Comparison of ENCODE assay signal across 9 mouse cellular contexts in genomic region chr7:141061269-141061692, GRCm38 (mm10). TPM values are rescaled to one million over a fixed set of nuclear protein-coding genes. Genes with fewer than 3 reads are reported as not detected.
DNase-seq lines count a peak whose midpoint lies in the region; ATAC-seq and TF ChIP-seq lines count a peak whose summit lies in the region.
"Had no signal": no experiment of that assay in that cellular context is flagged by ENCODE, and none has a peak within 500 bp of the region (broad histone marks: within the 10 kb centered on the region; RNA-seq: fewer than 3 reads in every experiment).

No protein-coding gene starts in this region.

- H3K27me3 ChIP-seq in heart, embryonic 14.5 days (ENCODE audit: control insufficient read depth, insufficient read depth, low read length): peaks cover 64% of the 10 kb centered on the region
- H3K27me3 ChIP-seq in CH12.LX (replicated peaks): peaks cover 82% of the 10 kb centered on the region
- no peaks in the 10 kb centered on the region for H3K27me3 ChIP-seq in embryonic facial prominence, embryonic 13.5 days
- H3K27me3 ChIP-seq in limb, embryonic 14.5 days (ENCODE audit: control insufficient read depth, insufficient read depth, low read length): no peaks in the 10 kb centered on the region
- no peaks in the 10 kb centered on the region for H3K27me3 ChIP-seq in stomach, embryonic 14.5 days (ENCODE audit: control insufficient read depth, insufficient read depth, low read length)

- H3K4me2 ChIP-seq in heart, embryonic 14.5 days (ENCODE audit: low read length): peak overlapping the region; percentile 96
- peak overlapping the region; percentile 92 for H3K4me2 ChIP-seq in CH12.LX (ENCODE audit: insufficient read depth, low read depth, poor library complexity, severe bottlenecking)
- peak overlapping the region; percentile 94 for H3K4me2 ChIP-seq in embryonic facial prominence, embryonic 13.5 days
- peak overlapping the region; percentile 88 for H3K4me2 ChIP-seq in limb, embryonic 14.5 days (replicated peaks; ENCODE audit: low read depth, low read length, severe bottlenecking)
- H3K4me2 ChIP-seq in stomach, embryonic 14.5 days (replicated peaks; ENCODE audit: low read depth, low read length): peak overlapping the region; percentile 98

- TF ChIP-seq EP300 in CH12.LX (IDR thresholded peaks at IDR 0.05; ENCODE audit: low read length): no peak

- dilution Hi-C loops in CH12.LX (cut with MboI; ENCODE audit: extremely low pct_ligation_motif_present, extremely low pct_unique_long_range_greater_than_20kb, low sequenced_read_pairs): no loop called here

- no peak for DNase-seq in heart, adult 11 months
- DNase-seq in CH12.LX (ENCODE audit: extremely low read depth): no peak
- DNase-seq in limb, embryonic 14.5 days (ENCODE audit: low spot score): no peak
- no peak for DNase-seq in frontal cortex, postnatal 25 days (ENCODE audit: low spot score in 2 of 2)
- no peak for DNase-seq in spleen, adult 12 weeks (ENCODE audit: low spot score)

- no peaks in the 10 kb centered on the region for H3K9me3 ChIP-seq in heart, embryonic 14.5 days (ENCODE audit: control insufficient read depth, low read length)
- H3K9me3 ChIP-seq in CH12.LX (replicated peaks; ENCODE audit: low read length): peaks cover 10% of the 10 kb centered on the region
- H3K9me3 ChIP-seq in embryonic facial prominence, embryonic 13.5 days: no peaks in the 10 kb centered on the region
- no peaks in the 10 kb centered on the region for H3K9me3 ChIP-seq in limb, embryonic 14.5 days (ENCODE audit: control insufficient read depth, low read length)
- H3K9me3 ChIP-seq in stomach, embryonic 14.5 days (ENCODE audit: control insufficient read depth, low read depth, low read length): no peaks in the 10 kb centered on the region

- WGBS in heart, embryonic 14.5 days: 2% methylated on average over 37 of the region's 37 CpGs
- WGBS in embryonic facial prominence, embryonic 13.5 days: under 1% methylated on average over 37 of the region's 37 CpGs
- 1% methylated on average over 24 of the region's 37 CpGs for WGBS in limb, embryonic 14.5 days
- WGBS in stomach, embryonic 14.5 days: under 1% methylated on average over 37 of the region's 37 CpGs

- ATAC-seq in heart, embryonic 14.5 days (ENCODE audit: insufficient number of reproducible peaks, insufficient read depth, low FRiP score, low read depth): no peak
- peak; percentile 43 for ATAC-seq in embryonic facial prominence, embryonic 13.5 days (ENCODE audit: insufficient number of reproducible peaks, insufficient read depth, low FRiP score, low TSS enrichment, low read depth)
- peak; percentile 39; the same call in 1 of the 2 replicates for ATAC-seq in limb, embryonic 14.5 days (ENCODE audit: low FRiP score, low read depth)
- peak; percentile 39; the same call in 1 of the 2 replicates for ATAC-seq in stomach, embryonic 14.5 days (ENCODE audit: insufficient number of reproducible peaks, insufficient read depth, low FRiP score, low read depth)

- H3K79me2 ChIP-seq in CH12.LX (replicated peaks; ENCODE audit: control insufficient read depth, extremely low read depth, insufficient read depth, poor library complexity, severe bottlenecking): no peaks in the 10 kb centered on the region

- H3K9ac ChIP-seq in heart, embryonic 14.5 days (ENCODE audit: low read length): peak overlapping the region; percentile 63
- peak overlapping the region; percentile 38 for H3K9ac ChIP-seq in CH12.LX (ENCODE audit: insufficient read depth, low read depth)
- peak overlapping the region; percentile 91 for H3K9ac ChIP-seq in embryonic facial prominence, embryonic 13.5 days
- H3K9ac ChIP-seq in limb, embryonic 14.5 days (ENCODE audit: low read depth, low read length, severe bottlenecking): peak overlapping the region; percentile 87
- H3K9ac ChIP-seq in stomach, embryonic 14.5 days (replicated peaks; ENCODE audit: low read depth, low read length): peak overlapping the region; percentile 80

- peaks cover 2 to 8% of the 10 kb centered on the region in 2 experiments; a peak in 1 of 4 replicates for H3K4me1 ChIP-seq in heart, embryonic 14.5 days (ENCODE audit: control insufficient read depth in 2 of 2, insufficient read depth in 2 of 2, low read length in 2 of 2)
- peaks cover 21 to 40% of the 10 kb centered on the region in 2 experiments for H3K4me1 ChIP-seq in CH12.LX (ENCODE audit: control insufficient read depth in 1 of 2, insufficient read depth in 2 of 2)
- peaks cover 18% of the 10 kb centered on the region for H3K4me1 ChIP-seq in embryonic facial prominence, embryonic 13.5 days
- H3K4me1 ChIP-seq in limb, embryonic 14.5 days (ENCODE audit: control insufficient read depth, insufficient read depth, low read length): peaks cover 3% of the 10 kb centered on the region
- H3K4me1 ChIP-seq in stomach, embryonic 14.5 days (ENCODE audit: control insufficient read depth, insufficient read depth, low read length): peaks cover 10% of the 10 kb centered on the region; the same call in 1 of the 2 replicates

- TF ChIP-seq RAD21 in CH12.LX (IDR thresholded peaks at IDR 0.05; ENCODE audit: low read depth, low read length): no peak

- no peaks in the 10 kb centered on the region for H3K36me3 ChIP-seq in heart, embryonic 14.5 days (ENCODE audit: control insufficient read depth, insufficient read depth, low read length)
- no peaks in the 10 kb centered on the region for H3K36me3 ChIP-seq in CH12.LX (replicated peaks in 1 of 2; ENCODE audit: control insufficient read depth in 1 of 2, insufficient read depth in 1 of 2, low read length in 1 of 2)
- H3K36me3 ChIP-seq in embryonic facial prominence, embryonic 13.5 days: peaks cover 34% of the 10 kb centered on the region
- peaks cover 32% of the 10 kb centered on the region for H3K36me3 ChIP-seq in limb, embryonic 14.5 days (ENCODE audit: control insufficient read depth, insufficient read depth, low read length)
- peaks cover 15% of the 10 kb centered on the region for H3K36me3 ChIP-seq in stomach, embryonic 14.5 days (ENCODE audit: control insufficient read depth, insufficient read depth, low read length)

- TF ChIP-seq CTCF in CH12.LX (conservative IDR thresholded peaks at IDR 0.05 in 1 of 2, IDR thresholded peaks at IDR 0.05 in 1 of 2; ENCODE audit: low read depth in 2 of 2, low read length in 2 of 2): no peak

- in situ Hi-C loops in CH12.LX (cut with MboI; ENCODE audit: low pct_ligation_motif_present, low pct_unique_long_range_greater_than_20kb, low sequenced_read_pairs): no loop called here

- no peak for TF ChIP-seq POLR2A in CH12.LX (IDR thresholded peaks at IDR 0.05; ENCODE audit: low read depth, low read length)
- TF ChIP-seq POLR2A in limb, embryonic 14.5 days (IDR thresholded peaks at IDR 0.05; ENCODE audit: borderline replicate concordance, extremely low read depth, insufficient read depth, insufficient read length): no peak

- peak overlapping the region; percentile 44 to 57 for H3K4me3 ChIP-seq in heart, embryonic 14.5 days (ENCODE audit: control insufficient read depth in 1 of 2, insufficient read depth in 1 of 2, low read depth in 1 of 2, low read length in 2 of 2)
- H3K4me3 ChIP-seq in CH12.LX (replicated peaks in 1 of 3; ENCODE audit: low read depth in 2 of 3, low read length in 2 of 3, poor library complexity in 1 of 3): peak overlapping the region; percentile 12 to 65 (median 21)
- H3K4me3 ChIP-seq in embryonic facial prominence, embryonic 13.5 days: peak overlapping the region; percentile 82
- peak overlapping the region; percentile 82 for H3K4me3 ChIP-seq in limb, embryonic 14.5 days (replicated peaks; ENCODE audit: low read length)
- H3K4me3 ChIP-seq in stomach, embryonic 14.5 days (ENCODE audit: low read depth, low read length): peak overlapping the region; percentile 73

- H3K27ac ChIP-seq in heart, embryonic 14.5 days (replicated peaks in 1 of 2; ENCODE audit: control insufficient read depth in 1 of 2, insufficient read depth in 1 of 2, low read depth in 2 of 2, low read length in 2 of 2): no peak overlapping the region
- H3K27ac ChIP-seq in CH12.LX (ENCODE audit: insufficient read depth, low read depth): no peak overlapping the region
- H3K27ac ChIP-seq in embryonic facial prominence, embryonic 13.5 days: peak overlapping the region; percentile 39; the same call in 1 of the 2 replicates
- H3K27ac ChIP-seq in limb, embryonic 14.5 days (replicated peaks; ENCODE audit: low read depth, low read length): peak overlapping the region; percentile 19; the same call in 1 of the 2 replicates
- H3K27ac ChIP-seq in stomach, embryonic 14.5 days (ENCODE audit: low read length): 0 out of 2 replicates have a peak overlapping the region, but pooled peaks have one; percentile 27

RNA-seq across cellular contexts. Expression of gene B4galnt4, which starts 0.4 kb away (rescaled TPM):
- 0.27 and 0.66 TPM in 2 replicates for polyA plus RNA-seq in heart, embryonic 14.5 days (2014; fragmentation: Nextera tagmentation; extraction: Ambion mirVana)
- total RNA-seq in CH12.LX (2012; rRNA removed) (11.2 and 13.1 TPM in 2 replicates), CH12.LX (2014; rRNA removed) (0.70 and 0.91 TPM in 2 replicates)
- 2.9 TPM in 2 replicates for polyA plus RNA-seq in CH12.LX (2012; ENCODE audit: insufficient read length, low read depth)
- polyA plus RNA-seq in embryonic facial prominence, embryonic 13.5 days (2015; fragmentation: Nextera tagmentation; extraction: Ambion mirVana): 26.4 and 27.4 TPM in 2 replicates
- 46.5 and 53.7 TPM in 2 replicates for polyA plus RNA-seq in limb, embryonic 14.5 days (2012; rRNA removed)
- 12.3 and 17.1 TPM in 2 replicates for polyA plus RNA-seq in limb, embryonic 14.5 days (2014; fragmentation: Nextera tagmentation; extraction: Ambion mirVana)
- polyA plus RNA-seq in stomach, embryonic 14.5 days (2014; fragmentation: Nextera tagmentation; extraction: Ambion mirVana): 8.6 and 10.3 TPM in 2 replicates

RNA-seq across cellular contexts. Expression of gene Pkp3, which starts 16.7 kb away (rescaled TPM):
- 0.23 TPM in 1 of 2 replicates, not detected in the other for polyA plus RNA-seq in heart, embryonic 14.5 days (2014; fragmentation: Nextera tagmentation; extraction: Ambion mirVana)
- total RNA-seq in CH12.LX (2012; rRNA removed): 52.8 and 63.1 TPM in 2 replicates
- total RNA-seq in CH12.LX (2014; rRNA removed): 23.9 and 25.3 TPM in 2 replicates
- 37.8 and 38.0 TPM in 2 replicates for polyA plus RNA-seq in CH12.LX (2012; ENCODE audit: insufficient read length, low read depth)
- 36.1 and 46.2 TPM in 2 replicates for polyA plus RNA-seq in embryonic facial prominence, embryonic 13.5 days (2015; fragmentation: Nextera tagmentation; extraction: Ambion mirVana)
- 37.6 and 38.8 TPM in 2 replicates for polyA plus RNA-seq in limb, embryonic 14.5 days (2012; rRNA removed)
- 62.4 and 65.9 TPM in 2 replicates for polyA plus RNA-seq in limb, embryonic 14.5 days (2014; fragmentation: Nextera tagmentation; extraction: Ambion mirVana)
- 20.2 and 21.1 TPM in 2 replicates for polyA plus RNA-seq in stomach, embryonic 14.5 days (2014; fragmentation: Nextera tagmentation; extraction: Ambion mirVana)

RNA-seq across cellular contexts. Expression of gene Gm17387, which starts 32.4 kb away (rescaled TPM):
- not detected in 2 replicates for polyA plus RNA-seq in heart, embryonic 14.5 days (2014; fragmentation: Nextera tagmentation; extraction: Ambion mirVana)
- not detected in 2 replicates for total RNA-seq in CH12.LX (2012; rRNA removed)
- total RNA-seq in CH12.LX (2014; rRNA removed): not detected in 2 replicates
- not detected in 2 replicates for polyA plus RNA-seq in CH12.LX (2012; ENCODE audit: insufficient read length, low read depth)
- not detected in 2 replicates for polyA plus RNA-seq in embryonic facial prominence, embryonic 13.5 days (2015; fragmentation: Nextera tagmentation; extraction: Ambion mirVana)
- polyA plus RNA-seq in limb, embryonic 14.5 days (2012; rRNA removed): not detected in 2 replicates
- polyA plus RNA-seq in limb, embryonic 14.5 days (2014; fragmentation: Nextera tagmentation; extraction: Ambion mirVana): not detected in 2 replicates
- not detected in 2 replicates for polyA plus RNA-seq in stomach, embryonic 14.5 days (2014; fragmentation: Nextera tagmentation; extraction: Ambion mirVana)
- polyA plus RNA-seq: large intestine, adult 2 months had no signal

RNA-seq across cellular contexts. Expression of gene Sigirr, which starts 39.1 kb away (rescaled TPM):
- 2.8 TPM in 2 replicates for polyA plus RNA-seq in heart, embryonic 14.5 days (2014; fragmentation: Nextera tagmentation; extraction: Ambion mirVana)
- 12.9 and 19.2 TPM in 2 replicates for total RNA-seq in CH12.LX (2012; rRNA removed)
- 13.2 and 15.6 TPM in 2 replicates for total RNA-seq in CH12.LX (2014; rRNA removed)
- 15.2 and 16.1 TPM in 2 replicates for polyA plus RNA-seq in CH12.LX (2012; ENCODE audit: insufficient read length, low read depth)
- 2.4 and 3.8 TPM in 2 replicates for polyA plus RNA-seq in embryonic facial prominence, embryonic 13.5 days (2015; fragmentation: Nextera tagmentation; extraction: Ambion mirVana)
- polyA plus RNA-seq in limb, embryonic 14.5 days (2012; rRNA removed): 2.5 and 3.1 TPM in 2 replicates
- polyA plus RNA-seq in limb, embryonic 14.5 days (2014; fragmentation: Nextera tagmentation; extraction: Ambion mirVana): 2.7 and 4.0 TPM in 2 replicates
- 7.1 and 7.4 TPM in 2 replicates for polyA plus RNA-seq in stomach, embryonic 14.5 days (2014; fragmentation: Nextera tagmentation; extraction: Ambion mirVana)

RNA-seq across cellular contexts. Expression of gene Ifitm6, which starts 43.6 kb away (rescaled TPM):
- polyA plus RNA-seq in heart, embryonic 14.5 days (2014; fragmentation: Nextera tagmentation; extraction: Ambion mirVana): 0.43 and 0.97 TPM in 2 replicates
- total RNA-seq in CH12.LX (2012; rRNA removed): not detected in 2 replicates
- not detected in 2 replicates for total RNA-seq in CH12.LX (2014; rRNA removed)
- polyA plus RNA-seq in CH12.LX (2012; ENCODE audit: insufficient read length, low read depth): not detected in 2 replicates
- 0.45 TPM in 1 of 2 replicates, not detected in the other for polyA plus RNA-seq in embryonic facial prominence, embryonic 13.5 days (2015; fragmentation: Nextera tagmentation; extraction: Ambion mirVana)
- polyA plus RNA-seq in limb, embryonic 14.5 days (2012; rRNA removed): 1.3 and 1.8 TPM in 2 replicates
- 1.2 and 1.7 TPM in 2 replicates for polyA plus RNA-seq in limb, embryonic 14.5 days (2014; fragmentation: Nextera tagmentation; extraction: Ambion mirVana)
- 2.6 TPM in 1 of 2 replicates, not detected in the other for polyA plus RNA-seq in stomach, embryonic 14.5 days (2014; fragmentation: Nextera tagmentation; extraction: Ambion mirVana)

Comparison
In these comparisons a context has a peak if more than half of its experiments do, and no peak if none do; other contexts are left out.
1. H3K27ac ChIP-seq: peak in embryonic facial prominence, embryonic 13.5 days (single experiment), limb, embryonic 14.5 days (single experiment) and stomach, embryonic 14.5 days (single experiment); none in heart, embryonic 14.5 days (0 of 2) and CH12.LX (single experiment).
2. H3K4me3 ChIP-seq: peak in every context shown above with its lines; median percentile 82 in embryonic facial prominence, embryonic 13.5 days; 82 in limb, embryonic 14.5 days; 73 in stomach, embryonic 14.5 days; 50 in heart, embryonic 14.5 days; 21 in CH12.LX.
3. H3K9ac ChIP-seq: peak in every context shown above with its lines; median percentile 91 in embryonic facial prominence, embryonic 13.5 days; 87 in limb, embryonic 14.5 days; 80 in stomach, embryonic 14.5 days; 63 in heart, embryonic 14.5 days; 38 in CH12.LX.
4. RNA of gene Pkp3, which starts 16.7 kb away (polyA plus RNA-seq): 37.6 to 65.9 TPM in limb, embryonic 14.5 days, 36.1 to 46.2 TPM in embryonic facial prominence, embryonic 13.5 days, 37.8 to 38.0 TPM in CH12.LX and 20.2 to 21.1 TPM in stomach, embryonic 14.5 days; 0.23 TPM in heart, embryonic 14.5 days; every median in the first group is over 10 times any median in the second.
5. Peak in every context shown above with its lines, with median percentiles within 50 percentile points of each other: H3K4me2 ChIP-seq.